Mouse (Mus musculus) MEL (cell line): Measurements from ENCODE around the gene Amot. TPM values are rescaled to one million over a fixed set of nuclear protein-coding genes. Genes with fewer than 3 reads are reported as not detected.

Experiments used
- DNase-seq: peaks from one replicate; pipeline ENCODE4 v3.0.0; 2011; ENCODE audit warnings: low read depth, low spot score
- H3K27ac ChIP-seq: 2 replicates; pipeline ENCODE4 v1.5.1; 2012; ENCODE audit warnings: low read depth, mild to moderate bottlenecking, control low read depth, low read length, moderate library complexity; ENCODE audit not compliant: control insufficient read depth
- H3K27me3 ChIP-seq, 2 experiments: fragments of 150-350 bp in 1 of 2; sonication (generic) in 1 of 2; 2 replicates each; pipeline ENCODE4 v1.6.1; 2012; ENCODE audit warnings: low read length in 2 of 2, mild to moderate bottlenecking in 2 of 2, improper control_type of control experiment in 1 of 2, moderate library complexity in 1 of 2; ENCODE audit not compliant: insufficient read depth in 2 of 2, control insufficient read depth in 1 of 2
- H3K36me3 ChIP-seq, 2 experiments: 2 replicates each; pipeline ENCODE4 v1.6.1; 2012 to 2014; ENCODE audit warnings: low read length in 2 of 2, improper control_type of control experiment in 1 of 2, inconsistent platforms in 1 of 2, mild to moderate bottlenecking in 1 of 2; ENCODE audit not compliant: insufficient read depth in 2 of 2, control insufficient read depth in 1 of 2
- H3K4me1 ChIP-seq, 2 experiments: fragments of 150-350 bp in 1 of 2; sonication (generic) in 1 of 2; 2 replicates each; pipeline ENCODE4 v1.6.1; 2012; ENCODE audit warnings: low read length in 2 of 2, improper control_type of control experiment in 1 of 2, mild to moderate bottlenecking in 1 of 2; ENCODE audit not compliant: insufficient read depth in 2 of 2, control insufficient read depth in 1 of 2
- H3K4me3 ChIP-seq, 2 experiments: fragments of 150-350 bp in 1 of 2; sonication (generic) in 1 of 2; 2 replicates each; pipeline ENCODE4 v1.5.1; 2012; ENCODE audit warnings: low read depth in 2 of 2, low read length in 2 of 2, mild to moderate bottlenecking in 2 of 2, moderate library complexity in 2 of 2, control low read depth in 1 of 2, improper control_type of control experiment in 1 of 2; ENCODE audit not compliant: control insufficient read depth in 1 of 2, insufficient read depth in 1 of 2
- H3K79me2 ChIP-seq: 2 replicates; pipeline ENCODE4 v1.6.1; 2012; ENCODE audit warnings: mild to moderate bottlenecking, low read length, moderate library complexity; ENCODE audit not compliant: control insufficient read depth, poor library complexity, insufficient read depth
- H3K9ac ChIP-seq: 2 replicates; pipeline ENCODE4 v1.6.1; 2012; ENCODE audit warnings: low read depth, mild to moderate bottlenecking, control low read depth, low read length, moderate library complexity; ENCODE audit not compliant: control insufficient read depth, poor library complexity, severe bottlenecking
- H3K9me3 ChIP-seq: fragments of 150-350 bp; sonication (generic); replicated peaks from 2 replicates; pipeline ENCODE4 v1.6.1; 2012; ENCODE audit warnings: mild to moderate bottlenecking, low read length, improper control_type of control experiment, moderate library complexity; ENCODE audit not compliant: insufficient read depth
- CHD1 ChIP-seq: IDR thresholded peaks from 2 replicates; pipeline ENCODE4 v1.6.1; 2012; ENCODE audit warnings: low read depth, mild to moderate bottlenecking, inconsistent platforms, low read length, improper control_type of control experiment
- CTCF ChIP-seq, 3 experiments: IDR thresholded peaks in 2 of 3; conservative IDR thresholded peaks in 1 of 3; 2 replicates each; pipeline ENCODE4 v1.5.1; 2011 to 2012; ENCODE audit warnings: low read length in 3 of 3, low read depth in 2 of 3, mild to moderate bottlenecking in 2 of 3, improper control_type of control experiment in 1 of 3, inconsistent platforms in 1 of 3, mixed read lengths in 1 of 3, moderate library complexity in 1 of 3; ENCODE audit not compliant: control insufficient read depth in 1 of 3, insufficient read depth in 1 of 3, poor library complexity in 1 of 3, severe bottlenecking in 1 of 3
- GABPA ChIP-seq: IDR thresholded peaks from 2 replicates; pipeline ENCODE4 v1.6.1; 2012; ENCODE audit warnings: low read depth, mild to moderate bottlenecking, inconsistent platforms, low read length, improper control_type of control experiment, moderate library complexity
- HCFC1 ChIP-seq: IDR thresholded peaks from 2 replicates; pipeline ENCODE4 v1.6.1; 2012; ENCODE audit warnings: low read depth, mild to moderate bottlenecking, inconsistent platforms, low read length, improper control_type of control experiment, moderate library complexity
- KAT2A ChIP-seq: conservative IDR thresholded peaks from 2 replicates; pipeline ENCODE4 v1.6.1; 2012; ENCODE audit warnings: low read depth, low read length, improper control_type of control experiment, inconsistent platforms
- MAX ChIP-seq: IDR thresholded peaks from 2 replicates; pipeline ENCODE4 v1.6.1; 2011; ENCODE audit warnings: low read length, improper control_type of control experiment
- NELFE ChIP-seq: IDR thresholded peaks from 2 replicates; pipeline ENCODE4 v1.6.1; 2011; ENCODE audit warnings: low read depth, low read length, improper control_type of control experiment
- NRF1 ChIP-seq: IDR thresholded peaks from 2 replicates; pipeline ENCODE4 v1.6.1; 2014; ENCODE audit warnings: low read depth, mild to moderate bottlenecking, inconsistent platforms, low read length, improper control_type of control experiment, moderate library complexity; ENCODE audit not compliant: poor library complexity, insufficient read depth, severe bottlenecking
- POLR2A ChIP-seq, 2 experiments: IDR thresholded peaks; 2 replicates each; pipeline ENCODE4 v1.6.1; 2011 to 2012; ENCODE audit warnings: low read length in 2 of 2, mild to moderate bottlenecking in 2 of 2, control low read depth in 1 of 2, improper control_type of control experiment in 1 of 2, low read depth in 1 of 2, moderate library complexity in 1 of 2; ENCODE audit not compliant: control insufficient read depth in 1 of 2, insufficient read depth in 1 of 2, poor library complexity in 1 of 2
- POLR2AphosphoS5 ChIP-seq: IDR thresholded peaks from 2 replicates; pipeline ENCODE4 v1.6.1; 2012; ENCODE audit warnings: low read depth, borderline replicate concordance, mild to moderate bottlenecking, inconsistent platforms, low read length, moderate library complexity, mixed read lengths
- RCOR1 ChIP-seq: IDR thresholded peaks from 2 replicates; pipeline ENCODE4 v1.6.1; 2012; ENCODE audit warnings: low read depth, mild to moderate bottlenecking, inconsistent platforms, low read length, improper control_type of control experiment
- SMC3 ChIP-seq: IDR thresholded peaks from 2 replicates; pipeline ENCODE4 v1.6.1; 2011; ENCODE audit warnings: low read depth, low read length, improper control_type of control experiment
- TAL1 ChIP-seq: IDR thresholded peaks from 2 replicates; pipeline ENCODE4 v1.6.1; 2012; ENCODE audit warnings: mild to moderate bottlenecking, inconsistent platforms, low read length, moderate library complexity, mixed read lengths
- ZMIZ1 ChIP-seq: IDR thresholded peaks from 2 replicates; pipeline ENCODE4 v1.6.1; 2012; ENCODE audit warnings: low read depth, mild to moderate bottlenecking, inconsistent platforms, low read length, improper control_type of control experiment, moderate library complexity
- ZNF384 ChIP-seq: IDR thresholded peaks from 2 replicates; pipeline ENCODE4 v1.6.1; 2012; ENCODE audit warnings: low read depth, mild to moderate bottlenecking, inconsistent platforms, low read length, improper control_type of control experiment
- polyA plus RNA-seq, 2 experiments: library from polyadenylated mRNA; stranded (reverse) in 1 of 2; unstranded in 1 of 2; fragments of >175 nt in 1 of 2; fragments of >200 nt in 1 of 2; gene quantifications; 2 replicates each; pipeline versions ENCODE4 v1.2.1 to v1.2.4; 2012; ENCODE audit warnings: low replicate concordance in 2 of 2, low read depth in 1 of 2; ENCODE audit not compliant: insufficient read length in 2 of 2, insufficient read depth in 1 of 2, missing spikeins in 1 of 2
- total RNA-seq: library from RNA; depleted of rRNA; stranded (reverse); fragments of 300-350 nt; gene quantifications from 2 replicates; pipeline ENCODE4 v1.2.3, GENCODE M21; 2012

Gene Amot
- total and polyA plus RNA-seq, 3 experiments, result not detected

GRCm38 (mm10) chrX:145428811-145429210, 76.2 kb downstream of the Amot start:
- Histone ChIP-seq H3K79me2 (no peaks in the 10 kb centered on the region), H3K36me3 (no peaks in the 10 kb centered on the region), H3K4me1 (no peaks in the 10 kb centered on the region), H3K4me3 (no peak overlapping the region), H3K27ac (no peak overlapping the region), H3K27me3 (no peaks in the 10 kb centered on the region), H3K9ac (no peak overlapping the region), H3K9me3 (no peaks in the 10 kb centered on the region)
- no peak for DNase-seq
- no peak for TF ChIP-seq ZMIZ1
- no peak for TF ChIP-seq GABPA
- TF ChIP-seq NRF1, result no peak
- no peak for TF ChIP-seq HCFC1
- TF ChIP-seq CHD1, result no peak
- TF ChIP-seq, all 39 proteins: peak for 0

GRCm38 (mm10) chrX:145424026-145424425, 81.0 kb downstream of the Amot start:
- no peaks in the 10 kb centered on the region for H3K27me3 ChIP-seq
- no peak for DNase-seq
- no peaks in the 10 kb centered on the region for H3K4me1 ChIP-seq
- no peak for TF ChIP-seq SMC3
- no peak for TF ChIP-seq TAL1
- no peak for TF ChIP-seq RCOR1
- H3K79me2 ChIP-seq, result no peaks in the 10 kb centered on the region
- no peaks in the 10 kb centered on the region for H3K36me3 ChIP-seq
- no peak overlapping the region for H3K9ac ChIP-seq
- no peak overlapping the region for H3K27ac ChIP-seq
- H3K4me3 ChIP-seq, result no peak overlapping the region
- no peaks in the 10 kb centered on the region for H3K9me3 ChIP-seq

- no peaks in the 10 kb centered on the region for H3K27me3 ChIP-seq
- no peak overlapping the region for H3K9ac ChIP-seq
- no peaks in the 10 kb centered on the region for H3K4me1 ChIP-seq
- DNase-seq, result no peak
- no peak for TF ChIP-seq POLR2A (IDR thresholded peaks at IDR 0.05; ENCODE audit: control insufficient read depth in 1 of 2, insufficient read depth in 1 of 2, low read depth in 1 of 2, low read length in 2 of 2, poor library complexity in 1 of 2)
- TF ChIP-seq CHD1, result no peak
- TF ChIP-seq CTCF (IDR thresholded peaks at IDR 0.05 in 2 of 3, conservative IDR thresholded peaks at IDR 0.05 in 1 of 3; ENCODE audit: control insufficient read depth in 1 of 3, insufficient read depth in 1 of 3, low read depth in 2 of 3, low read length in 3 of 3, poor library complexity in 1 of 3, severe bottlenecking in 1 of 3), result no peak
- no peak for TF ChIP-seq POLR2AphosphoS5
- TF ChIP-seq MAX, result no peak
- no peak for TF ChIP-seq KAT2A
- TF ChIP-seq NELFE, result no peak
- no peak for TF ChIP-seq ZNF384
- TF ChIP-seq SMC3, result no peak
- no peaks in the 10 kb centered on the region for H3K79me2 ChIP-seq
- H3K9me3 ChIP-seq, result no peaks in the 10 kb centered on the region
- H3K36me3 ChIP-seq, result no peaks in the 10 kb centered on the region
- no peak overlapping the region for H3K27ac ChIP-seq
- no peak overlapping the region for H3K4me3 ChIP-seq
Observed at GRCm38 (mm10) chrX:145414319-145414718, 90.7 kb downstream of the Amot start.
